Mouse (Mus musculus) ES-E14 (cell line): Measurements from ENCODE around the gene Lrrc73. TPM values are rescaled to one million over a fixed set of nuclear protein-coding genes. Genes with fewer than 3 reads are reported as not detected.

Source experiments
- DNase-seq: peaks from one replicate; pipeline ENCODE4 v3.0.0-alpha.2; 2013; ENCODE audit warnings: low read depth, low spot score
- H3K27ac ChIP-seq: 2 replicates; pipeline ENCODE4 v1.5.1; 2012; ENCODE audit warnings: low read depth, mild to moderate bottlenecking, low read length, moderate library complexity, mixed read lengths; ENCODE audit not compliant: poor library complexity, insufficient read depth, severe bottlenecking
- H3K36me3 ChIP-seq: 2 replicates; pipeline ENCODE4 v1.6.1; 2012; ENCODE audit warnings: mild to moderate bottlenecking, low read length, moderate library complexity, mixed read lengths; ENCODE audit not compliant: control insufficient read depth, poor library complexity, insufficient read depth, severe bottlenecking
- H3K4me1 ChIP-seq, 2 experiments: fragments of 150-350 bp in 1 of 2; sonication (generic) in 1 of 2; 2 replicates each; pipeline ENCODE4 v1.6.1; 2012; ENCODE audit warnings: low read length in 2 of 2, mild to moderate bottlenecking in 1 of 2, mixed read lengths in 1 of 2; ENCODE audit not compliant: control insufficient read depth in 2 of 2, insufficient read depth in 2 of 2, poor library complexity in 1 of 2
- H3K4me3 ChIP-seq, 2 experiments: fragments of 150-350 bp in 1 of 2; sonication (generic) in 1 of 2; 2 replicates each; pipeline ENCODE4 v1.5.1; 2012; ENCODE audit warnings: low read length in 2 of 2, low read depth in 1 of 2, mild to moderate bottlenecking in 1 of 2, mixed read lengths in 1 of 2; ENCODE audit not compliant: insufficient read depth in 1 of 2, poor library complexity in 1 of 2, severe bottlenecking in 1 of 2
- H3K9ac ChIP-seq: 2 replicates; pipeline ENCODE4 v1.6.1; 2012; ENCODE audit warnings: low read depth, mild to moderate bottlenecking, low read length, mixed read lengths; ENCODE audit not compliant: poor library complexity, insufficient read depth, severe bottlenecking
- H3K9me3 ChIP-seq: fragments of 150-350 bp; sonication (generic); 2 replicates; pipeline ENCODE4 v1.6.1; 2012; ENCODE audit warnings: low read depth, mild to moderate bottlenecking, low read length; ENCODE audit not compliant: control insufficient read depth, insufficient read depth
- CHD2 ChIP-seq: IDR thresholded peaks from 2 replicates; pipeline ENCODE4 v1.6.1; 2014; ENCODE audit warnings: mild to moderate bottlenecking, low read depth, low read length, inconsistent platforms
- HCFC1 ChIP-seq: IDR thresholded peaks from 2 replicates; pipeline ENCODE4 v1.6.1; 2012; ENCODE audit warnings: low read length, inconsistent platforms, borderline replicate concordance; ENCODE audit not compliant: insufficient read depth
- MAFK ChIP-seq: IDR thresholded peaks from 2 replicates; pipeline ENCODE4 v1.6.1; 2014; ENCODE audit warnings: mild to moderate bottlenecking, low read depth, low read length, inconsistent platforms; ENCODE audit not compliant: insufficient read depth
- ZC3H11A ChIP-seq: IDR thresholded peaks from 2 replicates; pipeline ENCODE4 v1.6.1; 2012; ENCODE audit warnings: low read depth, mild to moderate bottlenecking, inconsistent platforms, low read length, borderline replicate concordance
- ZNF384 ChIP-seq: IDR thresholded peaks from 2 replicates; pipeline ENCODE4 v1.6.1; 2012; ENCODE audit warnings: low read depth, low read length, inconsistent platforms
- in situ Hi-C, 2 experiments: fragments of 600-800 bp; cut with MboI; formaldehyde crosslinking; loops; one replicate each; pipeline ENCODE4 v1.15.1; 2025; ENCODE audit warnings: low sequenced_read_pairs in 2 of 2, inconsistent platforms in 1 of 2; ENCODE audit not compliant: unreplicated experiment in 2 of 2
- total RNA-seq: library from RNA; depleted of rRNA; stranded (reverse); fragments of 300-350 nt; gene quantifications from 2 replicates; pipeline ENCODE4 v1.2.3, GENCODE M21; 2012

Lrrc73 gene
- total RNA-seq, 1 experiment: 1.3 TPM

- Histone ChIP-seq H3K36me3 (peaks cover 63% of the 10 kb centered on the region), H3K9me3 (no peaks in the 10 kb centered on the region), H3K4me3 (peak within 1 kb of the TSS; percentile 77 to 91), H3K4me1 (peaks cover 0 to 12% of the 10 kb centered on the region in 2 experiments; a peak in 1 of 4 replicates), H3K9ac (peak within 1 kb of the TSS; percentile 95), H3K27ac (peak within 1 kb of the TSS; percentile 20; the same call in 1 of the 2 replicates)
- no peak for TF ChIP-seq MAFK
- TF ChIP-seq CHD2: peak; percentile 97
- TF ChIP-seq HCFC1: 0 out of 2 replicates have a peak, but pooled peaks have one; percentile 30
- DNase-seq: peak; percentile 84
- in situ Hi-C loops: no loop called here
These were observed 5.7 kb upstream of the Lrrc73 start, which contains the start of the genes Polr1c and Yipf3 for GRCm38 (mm10) chr17:46247512-46248188. Polr1c (minus strand) TSS chr17:46248054. Yipf3 (plus strand) TSS chr17:46248080.

DNA sequence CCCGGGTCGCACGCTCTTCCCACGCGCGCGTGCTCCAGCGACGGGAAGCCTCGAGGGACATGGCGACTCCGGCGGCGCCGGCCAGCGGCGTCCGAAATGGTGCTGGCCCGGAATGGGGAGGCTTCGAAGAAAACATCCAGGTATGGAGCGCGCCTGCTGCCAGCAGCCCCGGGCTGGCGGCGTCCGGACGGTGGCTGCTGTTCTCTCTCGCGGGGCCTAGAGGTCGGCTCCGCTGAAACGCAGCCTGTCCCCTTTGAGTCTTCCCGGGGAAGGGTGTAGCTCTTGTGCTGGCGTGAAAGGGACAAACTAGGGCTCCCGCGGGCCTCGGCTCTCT lies 5.2 kb upstream of the Lrrc73 start:
- TF ChIP-seq MAFK (no peak), HCFC1 (no peak), CHD2 (no peak), ZC3H11A (no peak), ZNF384 (no peak)
- Histone ChIP-seq H3K27ac (no peak overlapping the region), H3K36me3 (peaks cover 59% of the 10 kb centered on the region), H3K4me1 (peaks cover 0 to 10% of the 10 kb centered on the region in 2 experiments; a peak in 2 of 4 replicates), H3K9ac (peak overlapping the region; percentile 95), H3K4me3 (peak overlapping the region; percentile 77 to 91), H3K9me3 (no peaks in the 10 kb centered on the region)
- in situ Hi-C loops: no loop called here
- DNase-seq: no peak

DNA sequence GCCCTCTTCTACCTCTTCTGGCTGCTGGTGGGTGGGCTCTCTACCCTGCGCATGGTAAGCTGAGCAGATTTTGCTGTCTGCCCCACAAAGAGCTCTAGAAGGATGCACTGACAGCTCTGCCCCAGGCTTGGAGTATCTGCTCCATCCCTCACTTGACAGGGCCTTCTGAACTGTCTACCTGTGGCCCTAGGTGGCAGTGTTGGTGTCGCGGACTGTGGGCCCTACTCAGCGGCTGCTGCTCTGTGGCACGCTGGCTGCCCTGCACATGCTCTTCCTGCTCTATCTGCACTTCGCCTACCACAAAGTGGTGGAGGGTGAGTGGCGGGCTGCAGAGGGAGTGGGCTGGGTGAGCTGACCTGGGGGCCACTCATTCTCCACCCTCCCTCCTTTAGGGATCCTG lies 2.2 kb upstream of the Lrrc73 start:
- Histone ChIP-seq H3K4me3 (no peak overlapping the region), H3K36me3 (peaks cover 32% of the 10 kb centered on the region), H3K9ac (no peak overlapping the region), H3K27ac (no peak overlapping the region), H3K9me3 (no peaks in the 10 kb centered on the region), H3K4me1 (peaks cover 0 to 17% of the 10 kb centered on the region in 2 experiments; a peak in 2 of 4 replicates)
- TF ChIP-seq CHD2 (no peak), HCFC1 (no peak), MAFK (no peak)
- DNase-seq: no peak
- in situ Hi-C loops: no loop called here

DNA sequence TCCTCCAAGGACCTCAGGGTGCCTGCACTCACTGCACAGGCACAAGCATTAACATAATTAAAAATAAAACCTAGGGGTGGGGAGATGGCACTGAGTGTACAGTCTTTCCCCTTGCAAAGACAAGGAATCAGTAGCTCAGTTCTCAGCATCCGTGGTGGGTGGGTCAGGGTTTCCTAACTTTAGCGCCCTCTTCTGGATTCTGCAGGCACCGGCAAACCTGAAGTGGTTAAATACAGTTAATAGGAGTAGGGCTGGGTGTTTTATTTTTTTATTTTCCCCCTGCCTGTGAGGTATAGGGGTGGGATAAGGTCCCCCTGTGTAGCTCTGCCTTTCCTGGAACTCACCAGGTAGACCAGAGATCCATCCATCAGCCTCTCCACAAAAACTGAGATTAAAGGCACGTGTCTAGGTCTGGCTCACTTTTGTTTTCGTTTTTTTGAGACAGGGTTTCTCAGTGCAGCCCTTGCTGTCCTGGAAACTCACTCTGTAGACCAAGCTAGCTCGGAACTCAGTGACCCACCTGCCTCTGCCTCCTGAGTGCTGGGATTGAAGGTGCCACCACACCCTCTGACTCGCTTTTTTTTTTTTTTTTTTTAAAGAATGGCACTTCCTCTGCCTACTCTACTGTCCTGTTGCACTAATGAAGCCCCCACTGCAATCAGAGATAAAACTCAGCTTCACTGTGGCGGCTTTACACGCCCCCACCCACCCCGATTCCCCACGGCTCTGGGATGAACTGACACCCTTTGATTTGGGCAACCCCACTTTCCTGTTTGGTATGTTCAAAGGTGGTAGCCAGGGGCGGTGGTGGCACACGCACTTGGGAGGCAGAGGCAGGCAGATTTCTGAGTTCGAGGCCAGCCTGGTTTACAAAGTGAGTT lies 520 bp upstream of the Lrrc73 start:
- Histone ChIP-seq H3K9ac (no peak overlapping the region; the same call in 1 of the 2 replicates), H3K36me3 (peaks cover 28% of the 10 kb centered on the region), H3K4me1 (peaks cover 0 to 14% of the 10 kb centered on the region in 2 experiments; a peak in 2 of 4 replicates), H3K27ac (no peak overlapping the region), H3K9me3 (no peaks in the 10 kb centered on the region), H3K4me3 (no peak overlapping the region)
- TF ChIP-seq MAFK (no peak), ZNF384 (no peak), HCFC1 (no peak), ZC3H11A (no peak), CHD2 (no peak)
- in situ Hi-C loops: no loop called here
- peak; percentile 53 for DNase-seq
